Mouse (Mus musculus) cerebellum, postnatal 14 days (tissue): ENCODE data around the gene Gjc1.
A peak's percentile ranks its signal among the peaks of the same experiment; 100 is the strongest.

ENCODE experiments used
- DNase-seq, 2 experiments: peaks; one replicate each; pipeline ENCODE4 v3.0.0; 2021; ENCODE audit warnings: mixed read lengths in 2 of 2

The Gjc1 gene

DNA sequence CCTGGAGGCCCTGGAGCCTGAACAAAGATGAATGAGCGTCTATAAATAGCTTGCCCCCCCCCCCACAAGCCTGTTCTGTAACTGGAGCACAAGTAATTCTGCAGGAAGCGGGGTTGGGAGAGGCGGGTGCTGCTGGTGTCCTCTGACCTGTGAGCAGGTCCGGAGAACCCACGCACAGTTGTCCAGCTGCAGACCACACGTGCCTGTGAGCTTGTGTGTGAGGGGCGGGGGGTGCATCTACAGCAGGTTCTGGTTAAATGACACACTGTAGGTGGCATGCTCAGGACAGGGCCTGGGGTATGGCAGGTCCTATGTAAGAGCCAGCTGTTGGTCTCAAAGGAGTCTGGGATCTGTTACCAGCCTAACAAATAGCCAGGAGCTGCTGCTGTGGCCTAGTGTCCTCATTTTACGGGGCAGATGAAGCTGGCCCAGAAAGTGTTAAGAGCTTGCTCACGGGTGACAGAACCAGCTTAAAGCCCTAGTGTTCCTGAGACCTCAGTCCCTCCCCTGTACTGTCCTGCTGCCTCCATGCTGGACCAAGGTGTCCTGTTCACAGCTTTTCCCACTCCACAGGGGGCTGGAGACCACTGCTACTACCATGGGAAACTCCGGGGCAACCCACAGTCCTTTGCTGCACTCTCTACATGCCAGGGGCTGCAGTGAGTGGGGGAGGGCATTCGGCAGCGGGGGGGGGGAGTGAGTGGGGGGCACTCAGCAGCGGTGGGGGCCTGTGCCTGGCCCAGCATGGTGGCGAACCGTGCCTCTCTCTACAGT, 48.7 kb downstream of the Gjc1 start:
- peak in 1 of 2 experiments; percentile 50 for DNase-seq

DNA sequence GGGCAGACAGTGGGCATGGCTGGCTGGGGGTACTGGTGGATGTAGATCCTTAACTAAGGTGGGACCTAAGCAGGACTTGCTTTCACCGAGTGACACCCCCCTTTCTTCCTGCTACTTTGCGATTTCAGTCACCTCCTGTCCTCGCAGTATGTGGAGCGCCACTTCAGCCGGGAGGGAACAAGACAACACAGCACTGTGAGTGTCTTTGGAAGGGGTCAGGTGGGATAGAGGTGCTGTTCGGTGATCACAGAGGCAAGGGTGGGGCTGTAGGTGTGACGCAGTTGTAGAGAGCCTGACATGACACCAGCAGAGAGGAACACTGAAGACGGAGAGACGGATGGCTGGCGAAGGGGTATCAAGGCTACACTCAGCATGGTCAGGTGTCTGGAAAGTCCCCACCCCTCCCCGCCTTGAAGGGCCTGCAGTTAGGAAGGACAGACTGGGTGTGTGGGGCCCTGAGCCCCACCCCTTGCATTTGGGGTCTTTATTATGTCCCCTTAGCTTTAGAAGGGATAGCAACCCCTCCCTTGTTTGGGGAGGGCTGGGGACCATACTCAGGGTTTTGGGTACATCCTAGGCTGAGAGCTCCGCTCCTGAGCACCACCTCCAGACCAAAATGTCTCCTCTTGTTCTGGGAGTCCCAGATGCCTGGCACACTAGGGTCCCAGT, 49.4 kb downstream of the Gjc1 start:
- DNase-seq, result no peak

DNA sequence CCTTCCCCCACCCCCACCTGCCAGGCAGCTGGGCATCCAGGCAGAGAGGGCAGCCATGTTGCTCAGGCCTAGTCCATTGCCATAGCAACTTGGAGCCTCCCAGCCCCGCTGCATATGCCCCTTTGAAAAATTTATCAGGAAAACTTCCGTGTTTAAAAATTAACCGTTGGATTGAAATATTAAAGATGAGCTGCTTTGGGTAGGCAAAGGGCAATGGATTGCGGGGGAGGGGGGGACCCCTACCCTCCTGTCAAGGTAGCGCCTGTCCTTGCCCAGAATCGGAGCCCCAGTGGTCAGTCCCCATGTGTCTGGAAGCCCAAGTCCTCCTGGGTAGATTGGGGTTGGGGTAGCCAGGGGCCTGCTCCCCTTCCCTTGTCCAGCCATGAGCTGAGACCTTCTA, 50.4 kb downstream of the Gjc1 start:
- DNase-seq, result no peak

DNA sequence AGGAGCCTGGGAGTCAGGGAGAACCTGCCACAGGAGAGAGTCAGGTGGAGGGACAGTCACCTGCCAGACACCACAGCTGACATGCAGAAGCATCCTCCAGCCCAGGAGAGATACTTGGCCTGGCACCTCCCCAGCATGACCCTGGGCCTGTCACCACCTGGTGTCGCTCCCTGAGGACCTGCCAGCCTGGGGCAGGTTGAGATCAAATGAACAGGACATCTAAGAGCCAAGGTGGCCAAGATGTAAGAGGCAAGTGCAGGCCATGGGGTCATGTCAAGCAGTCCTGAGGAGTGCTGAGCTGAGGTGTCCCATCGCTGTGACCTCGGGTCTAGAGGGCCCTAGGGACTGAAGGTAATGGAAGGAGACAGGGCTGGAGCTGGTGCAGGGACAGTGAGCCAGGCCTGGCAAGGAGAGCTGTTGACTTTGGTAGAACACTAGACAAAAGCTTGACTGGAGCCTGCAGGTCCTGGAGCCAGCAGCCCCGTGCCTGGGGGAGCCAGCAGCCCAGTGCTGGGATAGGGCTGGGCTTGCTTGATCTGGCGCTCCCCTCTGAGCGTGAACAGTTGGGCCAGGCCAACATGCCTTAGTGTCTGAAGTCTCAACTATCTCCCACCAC, 52.3 kb downstream of the Gjc1 start:
- peak; percentile 45 to 49 for DNase-seq

DNA sequence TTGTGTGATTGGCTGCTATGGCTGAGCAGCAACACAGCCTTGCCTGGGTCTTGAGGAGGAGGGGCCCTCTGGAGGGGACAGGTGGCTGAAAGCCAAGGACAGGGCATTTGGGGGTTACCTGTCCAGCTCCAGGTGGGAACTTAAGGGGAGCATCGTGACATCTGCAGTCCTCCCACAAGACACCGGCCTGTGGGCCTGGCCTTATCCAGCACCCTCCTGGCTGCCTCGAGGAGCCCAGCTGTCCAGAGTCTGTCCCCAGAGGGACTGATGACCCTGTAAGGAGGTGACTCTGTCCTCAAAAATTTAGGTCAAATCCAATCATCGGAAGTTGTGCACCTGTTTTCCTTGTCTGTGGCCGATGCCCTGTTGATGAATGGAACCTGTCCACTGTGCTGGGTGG, 54.1 kb downstream of the Gjc1 start:
- peak; percentile 32 to 38 for DNase-seq

DNA sequence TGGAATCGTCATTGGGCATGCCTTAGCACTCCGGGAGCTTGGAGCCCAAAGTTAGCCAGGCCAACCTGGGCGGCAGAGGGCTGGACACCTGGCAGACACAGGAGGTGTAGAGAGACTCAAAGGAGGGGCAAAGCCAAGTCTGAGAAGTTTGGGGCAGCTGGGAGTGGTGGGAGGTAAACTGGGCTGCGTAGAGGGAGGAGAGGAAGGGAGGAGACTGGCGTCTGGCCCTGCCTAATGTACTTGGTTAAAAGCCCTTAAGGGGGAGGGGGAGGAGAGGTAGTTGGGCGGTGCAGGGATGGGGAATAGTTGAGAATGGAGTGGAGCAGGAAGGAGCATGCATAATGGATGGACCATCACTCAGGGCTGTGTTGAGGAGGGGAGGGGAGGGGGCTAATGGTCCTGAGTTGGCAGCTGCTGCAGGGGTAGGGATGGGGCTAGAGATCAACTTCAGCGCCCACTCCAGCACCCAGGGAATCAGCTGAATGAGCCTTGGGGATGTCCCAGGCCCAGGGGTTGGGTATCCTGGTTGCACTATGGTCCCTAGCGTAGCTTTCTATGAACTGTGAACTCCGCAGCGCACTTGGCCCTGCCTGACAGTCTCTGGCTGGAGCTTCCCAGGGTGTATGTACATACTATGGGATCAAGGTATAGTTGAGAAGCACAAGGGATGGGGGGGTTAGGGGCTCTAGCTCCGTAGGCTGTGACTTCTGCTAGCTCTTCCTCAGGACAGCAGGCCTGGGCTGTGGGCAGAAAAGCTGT, 56.3 kb downstream of the Gjc1 start:
- DNase-seq, result peak in 1 of 2 experiments; percentile 61

DNA sequence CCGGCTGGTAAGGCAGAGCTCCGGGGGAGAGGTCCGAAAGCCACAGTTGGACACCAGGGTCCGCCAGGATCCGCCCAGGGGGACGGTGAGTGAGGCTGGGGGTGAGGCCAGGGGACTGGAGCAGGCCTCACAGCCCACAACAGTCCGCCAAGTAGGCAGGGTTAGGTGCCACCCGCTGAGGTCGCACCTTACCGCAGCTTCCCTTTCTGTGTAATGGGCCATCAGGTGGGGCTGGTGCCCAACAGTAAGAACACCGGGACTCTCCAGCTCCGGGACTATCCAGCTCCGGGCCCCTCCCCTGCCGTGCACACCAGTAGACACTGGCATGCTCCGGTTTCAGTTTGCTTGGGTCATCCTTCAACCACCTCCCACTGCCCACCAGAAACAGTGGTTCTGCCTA, 57.3 kb downstream of the Gjc1 start:
- DNase-seq, result peak in 1 of 2 experiments; percentile 62

DNA sequence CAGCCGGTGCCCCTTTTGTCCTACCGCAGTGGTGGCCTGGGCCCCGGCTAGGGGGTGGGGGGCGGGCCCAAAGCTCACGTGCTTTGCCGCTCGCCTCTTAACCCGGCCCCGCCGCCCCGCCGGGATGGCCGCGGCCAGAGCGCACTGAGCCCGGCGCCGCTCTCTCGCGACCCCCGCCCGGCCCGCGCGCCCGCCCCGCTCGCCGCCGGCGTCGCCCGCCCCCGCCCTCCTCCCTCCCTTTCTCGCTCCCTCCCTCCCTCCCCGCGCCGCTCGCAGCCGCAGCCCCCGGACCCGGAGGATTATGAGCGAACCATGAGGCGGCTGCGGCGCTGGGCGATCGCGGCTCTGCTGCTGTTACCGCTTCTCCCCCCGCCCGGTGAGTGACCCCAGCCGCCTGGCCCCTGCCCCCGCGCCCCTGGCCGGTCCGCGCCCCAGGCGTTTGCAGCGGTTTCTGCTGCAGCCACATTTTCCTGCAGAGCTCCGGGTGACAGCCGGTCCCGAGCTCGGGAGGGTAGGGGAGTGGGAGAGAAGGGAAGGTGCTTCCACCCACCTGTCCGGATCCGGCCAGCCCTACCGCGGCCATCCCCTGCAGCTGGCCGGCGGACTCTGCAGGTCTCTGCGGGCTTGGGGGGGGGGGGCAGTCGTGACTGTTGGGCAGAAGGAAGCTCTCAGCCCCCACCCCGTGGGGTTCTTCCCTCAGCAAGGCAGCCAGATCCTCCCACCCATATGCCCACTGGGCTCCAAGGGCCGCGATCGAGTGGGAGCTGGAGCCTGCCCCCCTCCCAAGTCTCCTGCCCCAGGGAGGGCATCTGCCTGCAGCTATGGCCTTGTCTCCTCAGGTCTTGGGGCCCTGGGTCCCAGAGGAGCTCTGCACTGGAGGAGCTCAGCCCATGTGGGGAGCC, 57.9 kb downstream of the Gjc1 start, which contains the start of gene Adam11:
Adam11 (plus strand) TSS at position 131 of the 902 bp plus-strand sequence.
- peak; percentile 68 for DNase-seq

DNA sequence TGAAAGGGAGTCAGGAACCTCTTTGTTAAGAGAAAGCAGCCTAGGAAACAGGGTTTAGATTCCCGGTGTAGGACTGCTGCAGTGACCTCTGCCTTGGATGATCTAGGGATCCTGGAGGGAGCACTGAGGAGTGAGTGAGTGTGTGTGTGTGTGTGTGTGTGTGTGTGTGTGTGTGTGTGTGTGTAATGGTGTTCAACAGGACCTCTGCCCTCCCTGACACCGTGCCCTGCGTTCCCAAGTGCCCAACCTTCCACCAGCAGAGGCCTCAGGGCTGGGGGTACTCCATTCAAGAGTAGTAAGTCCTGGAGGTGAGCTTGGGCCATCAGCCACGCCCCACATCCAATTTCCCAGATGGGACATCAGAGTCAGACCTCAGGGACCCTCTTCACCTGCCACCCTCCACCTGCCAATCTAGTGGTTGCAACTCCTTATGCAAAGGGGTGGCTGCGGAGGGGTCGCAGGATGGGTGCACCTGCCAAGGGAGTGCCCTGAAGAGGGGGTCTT, 58.6 kb downstream of the Gjc1 start:
- DNase-seq, result peak in 1 of 2 experiments; percentile 46

DNA sequence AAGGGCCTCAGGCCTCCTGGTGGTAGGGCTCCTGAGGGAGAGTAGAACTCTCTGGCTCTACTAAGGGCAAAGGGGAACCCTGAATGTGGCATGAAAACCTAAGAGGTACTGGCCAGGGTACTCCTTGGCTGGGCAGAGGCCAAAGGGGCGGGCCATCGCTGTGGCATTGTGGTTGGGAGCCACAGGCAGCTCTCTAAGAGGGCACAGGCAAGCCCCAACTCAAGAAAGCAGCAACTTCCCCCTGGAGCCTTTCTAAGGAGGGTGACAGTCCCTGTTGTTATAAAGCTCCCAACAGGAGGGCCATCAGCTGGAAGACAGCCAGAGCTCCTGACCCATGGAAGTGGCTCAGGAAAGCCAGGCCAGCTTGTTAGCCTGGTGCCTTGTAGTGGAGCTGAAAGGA, 60.5 kb downstream of the Gjc1 start:
- peak in 1 of 2 experiments; percentile 52 for DNase-seq

DNA sequence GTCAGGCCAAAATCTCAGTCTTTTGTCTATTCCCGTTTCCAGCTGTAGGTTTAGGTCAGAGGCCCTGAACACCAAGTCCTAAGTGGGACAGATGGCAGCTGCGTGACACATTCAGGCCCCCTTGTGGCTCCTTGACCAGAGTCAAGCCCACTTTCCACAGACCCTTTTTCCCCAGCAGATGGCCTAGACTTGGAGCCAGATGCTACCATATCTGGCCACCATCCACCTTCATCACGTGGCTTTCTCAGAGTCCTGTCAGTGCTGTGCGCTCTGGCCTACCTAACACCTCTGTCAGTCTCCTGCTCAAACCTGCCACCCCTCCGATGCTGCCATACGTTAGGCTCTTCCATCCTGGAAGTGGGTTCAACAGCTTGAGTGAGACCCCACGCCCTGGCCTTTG, 64.1 kb downstream of the Gjc1 start:
- peak in 1 of 2 experiments; percentile 65 for DNase-seq

DNA sequence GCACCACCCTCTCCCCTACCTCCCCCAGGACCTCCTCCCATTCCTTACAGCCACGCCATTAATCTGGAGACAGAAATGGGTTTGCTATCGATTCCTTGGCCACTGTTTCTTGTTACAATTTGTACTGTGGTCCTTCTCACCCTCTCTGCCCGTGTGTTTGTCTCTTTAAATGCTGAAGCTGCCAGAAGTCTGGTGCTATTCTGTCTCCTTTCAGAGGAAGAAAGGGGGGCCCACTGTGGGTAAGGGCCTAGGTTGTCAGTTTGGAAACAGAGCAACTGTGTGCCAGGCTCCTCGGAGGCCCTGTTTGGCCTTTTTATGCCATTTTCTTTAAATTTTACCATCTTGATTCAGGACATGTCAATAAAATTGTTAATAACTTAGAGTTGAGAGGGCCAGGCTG, 65.1 kb downstream of the Gjc1 start:
- peak in 1 of 2 experiments; percentile 21 for DNase-seq

DNA sequence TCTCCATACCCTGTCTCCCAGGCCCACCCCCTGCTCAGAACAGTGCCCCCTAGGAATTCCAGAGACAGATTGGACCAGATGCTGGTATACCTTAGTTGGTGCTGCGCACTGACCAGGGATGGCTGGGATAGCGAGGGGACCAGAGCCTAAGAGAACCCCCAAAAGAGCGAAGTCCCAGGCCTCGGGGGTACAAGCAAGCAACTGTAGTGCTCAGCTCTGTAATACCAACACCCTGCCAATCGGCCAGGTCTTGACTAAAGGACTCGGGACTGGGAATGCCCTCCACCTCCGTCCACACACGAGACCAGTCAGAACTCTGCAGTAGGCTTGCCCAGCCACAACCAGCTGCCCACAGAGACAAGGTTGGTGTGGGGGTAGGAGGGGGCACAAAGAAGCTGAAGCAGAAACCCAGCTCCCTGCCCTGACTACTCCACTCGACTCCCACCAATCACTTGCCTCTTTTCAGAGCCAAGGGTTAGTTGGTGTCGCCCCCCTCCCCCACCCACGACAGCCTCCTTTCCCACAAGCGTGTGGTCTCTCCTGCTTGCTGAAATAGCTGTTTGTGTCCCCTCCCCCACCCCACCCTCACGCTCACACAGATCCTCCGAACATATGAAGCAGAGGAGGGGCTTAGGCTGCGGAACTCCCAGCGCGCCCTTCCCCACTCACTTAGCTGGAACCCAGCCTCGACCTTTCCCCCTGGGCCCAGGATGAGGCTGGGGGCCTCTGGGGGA, 65.7 kb downstream of the Gjc1 start:
- DNase-seq, result peak in 1 of 2 experiments; percentile 53

DNA sequence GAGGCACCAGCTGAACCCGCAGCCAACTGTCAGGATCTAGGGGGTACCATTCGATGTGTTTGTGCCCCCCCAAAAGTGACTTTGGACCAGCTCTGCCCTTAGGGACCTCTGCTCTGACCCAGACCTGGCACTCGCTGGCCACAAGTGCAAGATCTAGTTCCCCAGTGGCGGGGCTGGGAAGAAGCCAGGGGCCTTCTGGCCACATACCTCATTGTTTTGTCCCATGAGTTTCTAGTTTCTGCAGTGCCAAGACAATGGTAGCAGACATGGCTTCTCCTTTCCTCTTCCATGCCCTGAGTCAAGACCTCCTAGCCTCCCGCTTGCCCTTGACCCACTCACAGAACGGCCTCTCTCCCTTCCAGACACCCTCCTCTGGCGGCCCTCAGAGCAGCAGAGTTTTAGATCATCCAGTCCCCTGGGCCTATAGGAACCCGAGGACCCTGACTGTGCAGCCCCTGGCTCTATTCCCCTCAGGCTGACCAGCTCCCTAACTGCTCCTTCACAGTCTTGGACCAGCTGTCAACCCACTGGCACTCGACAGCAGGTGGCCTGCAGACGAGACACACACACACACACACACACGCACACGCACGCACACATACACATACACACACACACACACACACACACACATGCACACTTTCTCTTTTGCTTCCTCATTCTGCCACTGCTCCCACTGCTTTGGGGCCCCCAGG, 66.5 kb downstream of the Gjc1 start:
- DNase-seq, result peak in 1 of 2 experiments; percentile 57

DNA sequence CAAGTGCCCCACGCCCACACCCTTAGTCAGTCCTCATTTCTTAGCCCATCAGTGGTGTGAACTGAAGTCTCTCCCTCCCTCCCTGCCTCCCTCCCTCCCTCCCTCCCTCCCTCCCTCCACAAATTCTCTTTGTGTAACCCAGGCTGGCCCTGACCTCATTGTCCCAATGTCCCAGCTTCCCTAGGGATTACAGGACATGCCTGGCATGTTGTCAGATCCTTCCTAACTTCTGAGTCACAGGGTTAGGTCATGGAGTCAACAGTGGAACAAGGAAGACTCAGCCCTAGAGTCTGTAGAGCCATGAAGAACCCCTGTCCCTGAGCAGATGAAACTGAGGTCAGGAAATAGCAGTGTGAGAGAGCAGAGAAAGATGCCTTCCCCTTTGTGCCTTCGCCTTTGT, 69.8 kb downstream of the Gjc1 start:
- DNase-seq, result peak in 1 of 2 experiments; percentile 6
